In the genomic region with DNA sequence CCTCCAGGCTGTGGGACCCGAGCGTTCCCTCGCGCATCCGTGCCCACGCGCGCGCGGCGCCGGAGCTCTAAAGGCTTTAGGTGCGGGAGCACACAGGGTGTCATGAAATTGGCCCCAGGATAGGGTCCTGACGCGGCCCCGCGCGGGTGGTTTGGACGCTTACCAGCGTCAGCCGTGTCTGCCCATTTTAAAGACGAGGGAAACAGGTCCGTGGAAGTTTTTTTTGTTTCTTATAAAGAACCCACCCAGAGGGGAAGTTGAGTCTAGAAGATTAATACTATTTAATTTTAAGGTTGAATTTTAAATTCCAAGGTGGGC, we compare ENCODE assay signal across 8 mouse cellular contexts. TPM values are rescaled to one million over a fixed set of nuclear protein-coding genes. Genes with fewer than 3 reads are reported as not detected.
DNase-seq lines count a peak whose midpoint lies in the region; ATAC-seq and TF ChIP-seq lines count a peak whose summit lies in the region.

No protein-coding gene starts in this region.

- peak overlapping the region; percentile 96 for H3K4me3 ChIP-seq in heart, embryonic 11.5 days (ENCODE audit: low read depth, low read length)
- H3K4me3 ChIP-seq in CH12.LX (replicated peaks in 1 of 3; ENCODE audit: low read depth in 2 of 3, low read length in 2 of 3, poor library complexity in 1 of 3), result peak overlapping the region; percentile 72 to 94 (median 85)
- peak overlapping the region; percentile 87 for H3K4me3 ChIP-seq in forebrain, embryonic 14.5 days (ENCODE audit: low read depth, low read length)
- H3K4me3 ChIP-seq in liver, embryonic 15.5 days (replicated peaks), result peak overlapping the region; percentile 97

- TF ChIP-seq RAD21 in CH12.LX (IDR thresholded peaks at IDR 0.05; ENCODE audit: low read depth, low read length), result no peak

- 0 out of 2 replicates have a peak, but pooled peaks have one; percentile 5 for TF ChIP-seq POLR2A in CH12.LX (IDR thresholded peaks at IDR 0.05; ENCODE audit: low read depth, low read length)

- TF ChIP-seq EP300 in CH12.LX (IDR thresholded peaks at IDR 0.05; ENCODE audit: low read length), result no peak

- H3K27ac ChIP-seq in heart, embryonic 11.5 days (ENCODE audit: low read depth, low read length), result peak overlapping the region; percentile 81
- H3K27ac ChIP-seq in CH12.LX (ENCODE audit: insufficient read depth, low read depth), result no peak overlapping the region
- H3K27ac ChIP-seq in forebrain, embryonic 14.5 days (ENCODE audit: low read depth, low read length), result 0 out of 2 replicates have a peak overlapping the region, but pooled peaks have one; percentile 14
- peak overlapping the region; percentile 78 for H3K27ac ChIP-seq in liver, embryonic 15.5 days (replicated peaks)

- TF ChIP-seq CTCF in CH12.LX (conservative IDR thresholded peaks at IDR 0.05 in 1 of 2, IDR thresholded peaks at IDR 0.05 in 1 of 2; ENCODE audit: low read depth in 2 of 2, low read length in 2 of 2), result no peak

- intact Hi-C loops in heart, postnatal 10 days (cut with DNase I), result no loop called here

- dilution Hi-C loops in CH12.LX (cut with MboI; ENCODE audit: extremely low pct_ligation_motif_present, extremely low pct_unique_long_range_greater_than_20kb, low sequenced_read_pairs), result no loop called here

- DNase-seq in heart, postnatal 10 days, result no peak
- no peak for DNase-seq in CH12.LX (ENCODE audit: extremely low read depth)
- DNase-seq in forebrain, embryonic 14.5 days (ENCODE audit: low spot score), result no peak
- no peak for DNase-seq in c-Kit-positive CD71-positive TER-119-positive erythroid progenitor cells, embryonic 14.5 days (ENCODE audit: low spot score)
- DNase-seq in right cerebral cortex, adult 2 months (ENCODE audit: low spot score in 2 of 2), result no peak
- DNase-seq in urinary bladder, postnatal 10 days (ENCODE audit: low spot score), result no peak

- H3K36me3 ChIP-seq in heart, embryonic 11.5 days (ENCODE audit: control insufficient read depth, insufficient read depth, low read length), result peaks cover 13% of the 10 kb centered on the region
- H3K36me3 ChIP-seq in CH12.LX (replicated peaks in 1 of 2; ENCODE audit: control insufficient read depth in 1 of 2, insufficient read depth in 1 of 2, low read length in 1 of 2), result peaks cover 24 to 54% of the 10 kb centered on the region in 2 experiments
- peaks cover 22% of the 10 kb centered on the region for H3K36me3 ChIP-seq in forebrain, embryonic 14.5 days (ENCODE audit: control insufficient read depth, insufficient read depth, low read length)
- peaks cover 11% of the 10 kb centered on the region for H3K36me3 ChIP-seq in liver, embryonic 15.5 days (replicated peaks)

- H3K79me2 ChIP-seq in CH12.LX (replicated peaks; ENCODE audit: control insufficient read depth, extremely low read depth, insufficient read depth, poor library complexity, severe bottlenecking), result no peaks in the 10 kb centered on the region

- WGBS in heart, embryonic 11.5 days (ENCODE audit: insufficient replicate concordance), result under 1% methylated on average over 23 of the region's 23 CpGs
- 0% methylated on average over 23 of the region's 23 CpGs for WGBS in forebrain, embryonic 14.5 days
- WGBS in liver, embryonic 15.5 days (ENCODE audit: insufficient replicate concordance), result under 1% methylated on average over 23 of the region's 23 CpGs

- ATAC-seq in heart, embryonic 11.5 days (replicated peaks; ENCODE audit: insufficient number of reproducible peaks, low FRiP score, low TSS enrichment), result no peak
- no peak for ATAC-seq in forebrain, embryonic 14.5 days
- ATAC-seq in liver, embryonic 15.5 days (ENCODE audit: insufficient read depth), result peak; percentile 8

- H3K9me3 ChIP-seq in heart, embryonic 11.5 days (replicated peaks; ENCODE audit: control insufficient read depth, low read length), result no peaks in the 10 kb centered on the region
- H3K9me3 ChIP-seq in CH12.LX (replicated peaks; ENCODE audit: low read length), result no peaks in the 10 kb centered on the region
- H3K9me3 ChIP-seq in forebrain, embryonic 14.5 days (replicated peaks; ENCODE audit: control insufficient read depth, low read length), result no peaks in the 10 kb centered on the region
- no peaks in the 10 kb centered on the region for H3K9me3 ChIP-seq in liver, embryonic 15.5 days (replicated peaks)

- peak overlapping the region; percentile 86 for H3K4me2 ChIP-seq in heart, embryonic 11.5 days
- peak overlapping the region; percentile 68 for H3K4me2 ChIP-seq in CH12.LX (ENCODE audit: insufficient read depth, low read depth, poor library complexity, severe bottlenecking)
- H3K4me2 ChIP-seq in forebrain, embryonic 14.5 days (ENCODE audit: low read length), result peak overlapping the region; percentile 55
- peak overlapping the region; percentile 99 for H3K4me2 ChIP-seq in liver, embryonic 15.5 days

- in situ Hi-C loops in CH12.LX (cut with MboI; ENCODE audit: low pct_ligation_motif_present, low pct_unique_long_range_greater_than_20kb, low sequenced_read_pairs), result loop anchor here (10.0 kb wide), 1 partner anchor 352 kb away; the partner anchor contains the start of genes Rpl3 and Syngr1

- H3K27me3 ChIP-seq in heart, embryonic 11.5 days (ENCODE audit: control insufficient read depth, insufficient read depth, low read length), result no peaks in the 10 kb centered on the region
- H3K27me3 ChIP-seq in CH12.LX (replicated peaks), result no peaks in the 10 kb centered on the region
- H3K27me3 ChIP-seq in forebrain, embryonic 14.5 days (replicated peaks; ENCODE audit: control insufficient read depth, insufficient read depth, low read length), result no peaks in the 10 kb centered on the region
- H3K27me3 ChIP-seq in liver, embryonic 15.5 days, result no peaks in the 10 kb centered on the region

- H3K9ac ChIP-seq in heart, embryonic 11.5 days (ENCODE audit: low read depth, low read length), result peak overlapping the region; percentile 92
- peak overlapping the region; percentile 92 for H3K9ac ChIP-seq in CH12.LX (ENCODE audit: insufficient read depth, low read depth)
- H3K9ac ChIP-seq in forebrain, embryonic 14.5 days (ENCODE audit: low read length), result peak overlapping the region; percentile 92
- H3K9ac ChIP-seq in liver, embryonic 15.5 days, result peak overlapping the region; percentile 94

- H3K4me1 ChIP-seq in heart, embryonic 11.5 days (ENCODE audit: control insufficient read depth, insufficient read depth, low read length), result peaks cover 19% of the 10 kb centered on the region
- peaks cover 23 to 52% of the 10 kb centered on the region in 2 experiments for H3K4me1 ChIP-seq in CH12.LX (ENCODE audit: control insufficient read depth in 1 of 2, insufficient read depth in 2 of 2)
- peaks cover 15% of the 10 kb centered on the region for H3K4me1 ChIP-seq in forebrain, embryonic 14.5 days (ENCODE audit: control insufficient read depth, insufficient read depth, low read length)
- peaks cover 37% of the 10 kb centered on the region for H3K4me1 ChIP-seq in liver, embryonic 15.5 days (replicated peaks)

TF ChIP-seq in CH12.LX, 34 proteins besides CTCF, POLR2A, EP300 and RAD21:
- 0 out of 2 replicates have a peak, but pooled peaks have one; percentile 10 for TF ChIP-seq MYC (IDR thresholded peaks at IDR 0.05; ENCODE audit: low read depth, low read length)
- no peak for TF ChIP-seq ZKSCAN1 (IDR thresholded peaks at IDR 0.05; ENCODE audit: borderline replicate concordance, low read depth, low read length)
TF ChIP-seq in CH12.LX: peak in this region for 1.

RNA-seq across cellular contexts. Expression of gene Sun2, which starts 0.3 kb away (rescaled TPM):
- 3.7 and 4.9 TPM in 2 replicates for polyA plus RNA-seq in heart, embryonic 11.5 days (2014; fragmentation: Nextera tagmentation; extraction: Ambion mirVana)
- total RNA-seq in heart, postnatal 10 days (2021), result 10 to 100 TPM; 69.7 to 71.8 TPM
- 20.1 and 26.5 TPM in 2 replicates for total RNA-seq in CH12.LX (2012; rRNA removed)
- total RNA-seq in CH12.LX (2014; rRNA removed), result 18.6 and 20.8 TPM in 2 replicates
- polyA plus RNA-seq in CH12.LX (2012; ENCODE audit: insufficient read length, low read depth), result 19.7 and 22.3 TPM in 2 replicates
- 4.8 and 7.6 TPM in 2 replicates for polyA plus RNA-seq in forebrain, embryonic 14.5 days (2014; fragmentation: Nextera tagmentation; extraction: Ambion mirVana)
- polyA plus RNA-seq in liver, embryonic 15.5 days (2015; fragmentation: Nextera tagmentation; extraction: Ambion mirVana), result 2.1 and 2.6 TPM in 2 replicates

RNA-seq across cellular contexts. Expression of gene Dnal4, which starts 35.0 kb away (rescaled TPM):
- polyA plus RNA-seq in heart, embryonic 11.5 days (2014; fragmentation: Nextera tagmentation; extraction: Ambion mirVana), result 37.3 TPM in 2 replicates
- 10 to 100 TPM; 20.2 to 22.9 TPM for total RNA-seq in heart, postnatal 10 days (2021)
- total RNA-seq in CH12.LX (2012; rRNA removed), result 16.5 and 20.9 TPM in 2 replicates
- 11.3 and 11.7 TPM in 2 replicates for total RNA-seq in CH12.LX (2014; rRNA removed)
- polyA plus RNA-seq in CH12.LX (2012; ENCODE audit: insufficient read length, low read depth), result 17.8 and 18.5 TPM in 2 replicates
- 96.1 and 101 TPM in 2 replicates for polyA plus RNA-seq in forebrain, embryonic 14.5 days (2014; fragmentation: Nextera tagmentation; extraction: Ambion mirVana)
- polyA plus RNA-seq in liver, embryonic 15.5 days (2015; fragmentation: Nextera tagmentation; extraction: Ambion mirVana), result 7.7 and 9.0 TPM in 2 replicates

RNA-seq across cellular contexts. Expression of gene Gtpbp1, which starts 52.0 kb away (rescaled TPM):
- 22.7 and 26.3 TPM in 2 replicates for polyA plus RNA-seq in heart, embryonic 11.5 days (2014; fragmentation: Nextera tagmentation; extraction: Ambion mirVana)
- 10 to 100 TPM; 36.1 to 37.8 TPM for total RNA-seq in heart, postnatal 10 days (2021)
- total RNA-seq in CH12.LX (2012; rRNA removed) (32.9 and 34.2 TPM in 2 replicates), CH12.LX (2014; rRNA removed) (25.3 and 25.5 TPM in 2 replicates)
- 45.2 and 45.3 TPM in 2 replicates for polyA plus RNA-seq in CH12.LX (2012; ENCODE audit: insufficient read length, low read depth)
- 36.2 and 43.5 TPM in 2 replicates for polyA plus RNA-seq in forebrain, embryonic 14.5 days (2014; fragmentation: Nextera tagmentation; extraction: Ambion mirVana)
- 29.9 and 33.5 TPM in 2 replicates for polyA plus RNA-seq in liver, embryonic 15.5 days (2015; fragmentation: Nextera tagmentation; extraction: Ambion mirVana)

RNA-seq across cellular contexts. Expression of gene Josd1, which starts 54.9 kb away (rescaled TPM):
- polyA plus RNA-seq in heart, embryonic 11.5 days (2014; fragmentation: Nextera tagmentation; extraction: Ambion mirVana), result 10.9 and 15.3 TPM in 2 replicates
- total RNA-seq in heart, postnatal 10 days (2021), result 10 to 100 TPM; 29.3 to 30.1 TPM
- total RNA-seq in CH12.LX (2012; rRNA removed) (34.9 and 41.0 TPM in 2 replicates), CH12.LX (2014; rRNA removed) (48.3 and 50.6 TPM in 2 replicates)
- 28.2 and 30.1 TPM in 2 replicates for polyA plus RNA-seq in CH12.LX (2012; ENCODE audit: insufficient read length, low read depth)
- polyA plus RNA-seq in forebrain, embryonic 14.5 days (2014; fragmentation: Nextera tagmentation; extraction: Ambion mirVana), result 14.7 and 15.2 TPM in 2 replicates
- 20.1 and 22.3 TPM in 2 replicates for polyA plus RNA-seq in liver, embryonic 15.5 days (2015; fragmentation: Nextera tagmentation; extraction: Ambion mirVana)
